Mouse (Mus musculus): Measurements from ENCODE around the gene C9orf72.

Gene C9orf72

GRCm38 (mm10) chr4:35177926-35178645 lies 47.9 kb downstream of the C9orf72 start:
- DNase-seq (ENCODE audit: low spot score) = no peak

- no peak for DNase-seq (ENCODE audit: low spot score)
Observed at GRCm38 (mm10) chr4:35175566-35175965, 50.4 kb downstream of the C9orf72 start.

- no peak for DNase-seq (ENCODE audit: low spot score)
Observed at GRCm38 (mm10) chr4:35173551-35173950, 52.4 kb downstream of the C9orf72 start.

- DNase-seq (ENCODE audit: low spot score) = no peak
Observed at GRCm38 (mm10) chr4:35172471-35172870, 53.5 kb downstream of the C9orf72 start.

- no peak for DNase-seq (ENCODE audit: low spot score)
Observed at GRCm38 (mm10) chr4:35169571-35170125, 56.3 kb downstream of the C9orf72 start.

GRCm38 (mm10) chr4:35167855-35168254 lies 58.1 kb downstream of the C9orf72 start:
- DNase-seq (ENCODE audit: low spot score) = no peak

GRCm38 (mm10) chr4:35165947-35166346 lies 60.0 kb downstream of the C9orf72 start:
- no peak for DNase-seq (ENCODE audit: low spot score)

- DNase-seq (ENCODE audit: low spot score) = no peak
Observed at GRCm38 (mm10) chr4:35165275-35165674, 60.7 kb downstream of the C9orf72 start.

GRCm38 (mm10) chr4:35157815-35158214 lies 68.2 kb downstream of the C9orf72 start:
- no peak for DNase-seq (ENCODE audit: low spot score)

GRCm38 (mm10) chr4:35156751-35157611 lies 69.0 kb downstream of the C9orf72 start, which contains the start of gene Mob3b:
TSS of gene Mob3b (minus strand) at chr4:35157484.
- DNase-seq (ENCODE audit: low spot score) = peak; percentile 47

GRCm38 (mm10) chr4:35156149-35156611 lies 69.8 kb downstream of the C9orf72 start:
- no peak for DNase-seq (ENCODE audit: low spot score)

- no peak for DNase-seq (ENCODE audit: low spot score)
Observed at GRCm38 (mm10) chr4:35155132-35155922, 70.6 kb downstream of the C9orf72 start.

- DNase-seq (ENCODE audit: low spot score) = no peak
Observed at GRCm38 (mm10) chr4:35154051-35154450, 71.9 kb downstream of the C9orf72 start.

- DNase-seq (ENCODE audit: low spot score) = no peak
Observed at GRCm38 (mm10) chr4:35151756-35152155, 74.2 kb downstream of the C9orf72 start, which contains the start of gene Ifnk. TSS of gene Ifnk (plus strand) at chr4:35152056.

GRCm38 (mm10) chr4:35150706-35151105 lies 75.3 kb downstream of the C9orf72 start:
- DNase-seq (ENCODE audit: low spot score) = no peak

- no peak for DNase-seq (ENCODE audit: low spot score)
Observed at GRCm38 (mm10) chr4:35148326-35148725, 77.6 kb downstream of the C9orf72 start.

GRCm38 (mm10) chr4:35146597-35146996 lies 79.4 kb downstream of the C9orf72 start:
- DNase-seq (ENCODE audit: low spot score) = no peak

GRCm38 (mm10) chr4:35145726-35146125 lies 80.2 kb downstream of the C9orf72 start:
- DNase-seq (ENCODE audit: low spot score) = no peak

- DNase-seq (ENCODE audit: low spot score) = no peak
Observed at GRCm38 (mm10) chr4:35143472-35144102, 82.4 kb downstream of the C9orf72 start.
